Mouse (Mus musculus) lung, postnatal 25 days (tissue): ENCODE measurements around the gene Anks1.

ENCODE experiments used
- DNase-seq: peaks from one replicate; pipeline ENCODE4 v3.0.0; 2022; ENCODE audit warnings: low spot score

Anks1 gene

GRCm38 (mm10) chr17:28050210-28050609, 141.1 kb downstream of the Anks1 start:
- DNase-seq, result peak; percentile 70

DNA sequence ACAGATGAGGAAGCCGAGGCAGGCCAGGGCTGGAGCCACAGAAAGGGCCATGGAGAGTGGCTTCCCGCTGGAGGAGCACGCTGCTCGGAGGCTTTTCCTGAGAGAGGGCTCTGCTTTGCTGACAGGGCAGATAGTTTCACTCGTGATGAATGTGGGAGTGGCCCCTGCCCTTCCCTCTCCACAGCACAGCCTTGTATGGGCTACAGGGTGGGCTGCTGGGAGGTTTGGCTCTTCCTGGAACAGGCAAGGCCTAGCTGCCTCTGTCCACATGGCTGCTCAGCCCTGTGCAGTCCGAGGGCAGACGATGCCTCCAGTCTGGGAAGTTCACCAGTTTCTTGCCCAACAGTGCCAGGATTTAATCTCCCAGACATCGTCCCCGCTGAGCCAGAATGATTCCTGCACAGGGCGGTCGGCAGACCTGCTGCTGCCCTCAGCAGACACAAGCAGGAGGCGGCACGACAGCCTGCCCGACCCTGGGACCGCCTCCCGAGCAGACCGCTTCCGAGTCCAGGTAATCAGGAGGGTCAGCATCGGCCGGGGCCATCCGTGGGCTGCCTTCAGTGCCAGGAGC, 143.3 kb downstream of the Anks1 start:
- no peak for DNase-seq

GRCm38 (mm10) chr17:28058346-28058745, 149.2 kb downstream of the Anks1 start:
- no peak for DNase-seq

GRCm38 (mm10) chr17:28060681-28061080, 151.6 kb downstream of the Anks1 start:
- DNase-seq, result no peak

- DNase-seq, result no peak
Observed at GRCm38 (mm10) chr17:28061472-28061871, 152.4 kb downstream of the Anks1 start.

DNA sequence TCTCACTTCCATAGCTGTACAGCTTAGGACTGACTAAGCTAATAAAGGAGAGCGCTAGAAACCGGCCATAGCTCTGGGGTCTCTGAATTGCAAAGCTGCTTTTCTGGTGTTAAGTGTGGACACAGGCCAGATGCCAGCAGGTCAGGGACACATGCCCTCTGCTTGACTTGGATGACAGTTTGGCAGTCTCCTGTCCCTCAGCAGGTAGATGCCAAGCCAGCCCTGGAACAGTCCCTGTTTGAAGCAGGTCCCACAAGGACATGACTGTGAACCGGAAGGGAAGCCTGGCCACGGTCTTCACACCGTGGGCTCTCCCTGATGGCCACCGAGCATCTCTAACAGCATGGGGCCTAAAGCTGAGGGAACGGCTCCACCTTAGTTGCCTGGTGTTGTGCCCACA, 153.6 kb downstream of the Anks1 start:
- DNase-seq, result no peak

DNA sequence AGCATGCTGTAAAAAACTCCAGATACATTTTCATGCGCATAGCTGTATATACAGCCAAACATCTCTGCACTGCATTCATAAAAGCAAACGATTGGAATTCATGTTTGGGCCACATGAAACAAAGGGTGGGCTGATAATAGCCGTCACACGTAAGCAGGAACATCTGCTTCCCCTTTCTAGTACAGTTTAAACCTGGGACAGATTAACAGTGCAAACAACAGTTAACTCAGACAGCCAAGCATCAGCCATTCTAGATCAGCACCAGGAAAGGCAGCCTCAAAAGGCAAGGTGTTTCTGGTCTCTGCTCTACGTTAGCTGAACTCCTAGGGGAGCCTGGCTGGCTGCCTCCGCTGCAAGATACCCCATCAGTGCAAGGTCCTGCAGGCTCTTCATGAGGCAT, 154.1 kb downstream of the Anks1 start:
- no peak for DNase-seq

- DNase-seq, result no peak
Observed at GRCm38 (mm10) chr17:28067303-28067702, 158.2 kb downstream of the Anks1 start.

DNA sequence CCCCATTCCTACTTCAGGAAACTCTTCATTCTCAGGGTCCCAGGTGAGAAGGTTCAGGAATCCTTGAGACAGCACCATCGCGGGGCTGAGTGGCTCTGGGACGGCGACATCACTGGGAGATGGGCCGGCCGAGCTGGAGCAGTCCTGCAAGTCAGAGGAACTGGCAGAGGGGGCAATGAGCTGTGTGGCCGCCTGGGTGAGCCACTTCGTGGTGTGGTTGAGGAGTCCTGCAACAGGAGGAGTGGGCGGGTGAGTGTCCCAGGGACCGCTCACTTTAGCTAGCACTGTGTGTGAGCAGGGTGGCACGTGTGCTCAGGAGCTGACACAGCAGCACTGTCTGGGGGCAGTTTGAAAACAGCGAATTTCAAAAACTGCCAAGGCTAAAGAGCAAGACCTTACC, 160.3 kb downstream of the Anks1 start:
- no peak for DNase-seq

DNA sequence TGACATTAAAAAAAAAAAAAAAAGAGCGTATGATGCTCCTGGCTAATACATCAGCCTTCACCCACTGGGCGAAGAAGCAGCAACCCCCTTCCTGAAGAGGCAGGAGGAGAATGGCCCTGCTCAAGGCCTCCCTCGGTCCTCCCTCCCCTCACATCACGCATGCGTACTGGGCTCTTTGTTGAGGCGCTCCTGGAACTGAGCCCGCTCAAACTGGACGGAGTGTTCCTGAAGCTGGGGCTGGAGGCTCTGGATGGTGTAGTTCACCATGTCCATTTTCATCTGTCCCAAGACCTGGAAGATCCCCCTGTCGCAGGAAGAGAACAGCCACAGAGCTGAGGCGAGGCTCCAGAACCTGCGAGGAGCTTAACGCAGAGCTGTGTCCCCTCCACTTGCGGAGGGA, 161.2 kb downstream of the Anks1 start:
- no peak for DNase-seq

DNA sequence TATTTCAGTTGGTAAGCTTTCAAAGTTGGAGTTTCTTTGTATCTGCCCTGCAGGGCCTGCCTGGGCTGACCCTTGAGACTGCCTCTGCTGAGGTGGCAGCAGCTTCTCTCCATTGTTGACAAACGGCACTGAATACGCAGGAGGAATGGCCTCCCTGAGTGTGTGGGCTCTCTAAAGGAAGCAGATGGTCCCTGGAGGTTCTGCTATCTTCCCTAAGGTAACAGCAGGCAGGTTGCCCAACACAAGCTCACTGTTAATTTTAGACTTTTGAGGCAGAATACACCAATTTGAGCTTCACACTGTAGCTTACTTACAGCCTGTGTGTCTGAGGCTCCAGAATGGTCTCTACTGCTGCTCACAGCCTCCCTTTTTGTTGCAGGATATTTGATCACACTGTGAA, 163.6 kb downstream of the Anks1 start:
- no peak for DNase-seq

DNA sequence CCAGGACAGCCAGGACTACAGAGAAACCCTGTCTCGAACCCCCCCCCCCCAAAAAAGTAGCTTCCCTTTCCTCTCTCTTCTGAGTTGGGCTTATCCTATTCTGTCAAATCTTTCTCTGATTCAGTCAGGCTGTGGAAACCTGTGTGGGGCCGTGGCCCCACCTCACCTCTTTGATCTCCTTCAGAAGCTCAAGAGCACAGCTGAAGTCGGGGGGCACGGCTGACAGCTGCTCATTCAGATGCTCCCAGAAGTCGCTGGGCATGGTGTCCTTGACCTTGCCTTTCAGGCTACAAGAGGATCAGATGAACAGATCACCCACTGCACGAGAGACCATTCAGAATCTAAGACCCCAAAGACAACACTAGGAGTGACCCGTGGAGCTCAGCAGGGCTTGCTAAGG, 165.4 kb downstream of the Anks1 start:
- no peak for DNase-seq

DNA sequence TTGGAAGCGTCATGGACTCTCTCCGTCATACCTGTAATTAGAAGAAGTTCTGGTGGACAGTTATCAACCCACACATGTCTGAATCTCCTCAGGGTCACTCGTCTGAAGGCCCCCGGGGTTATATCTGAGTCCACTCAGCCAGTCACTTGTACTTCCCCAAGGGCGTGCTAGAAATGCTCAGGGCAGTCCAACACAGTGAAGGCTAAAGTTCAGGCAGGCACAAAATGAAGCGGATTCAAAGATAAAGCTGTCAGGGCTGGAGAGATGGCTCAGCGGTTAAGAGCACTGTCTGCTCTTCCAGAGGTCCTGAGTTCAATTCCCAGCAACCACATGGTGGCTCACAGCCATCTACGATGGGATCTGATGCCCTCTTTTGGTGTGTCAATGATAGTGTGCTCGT, 168.9 kb downstream of the Anks1 start:
- DNase-seq, result no peak

- peak; percentile 85 for DNase-seq
Observed at GRCm38 (mm10) chr17:28079618-28080017, 170.5 kb downstream of the Anks1 start.

DNA sequence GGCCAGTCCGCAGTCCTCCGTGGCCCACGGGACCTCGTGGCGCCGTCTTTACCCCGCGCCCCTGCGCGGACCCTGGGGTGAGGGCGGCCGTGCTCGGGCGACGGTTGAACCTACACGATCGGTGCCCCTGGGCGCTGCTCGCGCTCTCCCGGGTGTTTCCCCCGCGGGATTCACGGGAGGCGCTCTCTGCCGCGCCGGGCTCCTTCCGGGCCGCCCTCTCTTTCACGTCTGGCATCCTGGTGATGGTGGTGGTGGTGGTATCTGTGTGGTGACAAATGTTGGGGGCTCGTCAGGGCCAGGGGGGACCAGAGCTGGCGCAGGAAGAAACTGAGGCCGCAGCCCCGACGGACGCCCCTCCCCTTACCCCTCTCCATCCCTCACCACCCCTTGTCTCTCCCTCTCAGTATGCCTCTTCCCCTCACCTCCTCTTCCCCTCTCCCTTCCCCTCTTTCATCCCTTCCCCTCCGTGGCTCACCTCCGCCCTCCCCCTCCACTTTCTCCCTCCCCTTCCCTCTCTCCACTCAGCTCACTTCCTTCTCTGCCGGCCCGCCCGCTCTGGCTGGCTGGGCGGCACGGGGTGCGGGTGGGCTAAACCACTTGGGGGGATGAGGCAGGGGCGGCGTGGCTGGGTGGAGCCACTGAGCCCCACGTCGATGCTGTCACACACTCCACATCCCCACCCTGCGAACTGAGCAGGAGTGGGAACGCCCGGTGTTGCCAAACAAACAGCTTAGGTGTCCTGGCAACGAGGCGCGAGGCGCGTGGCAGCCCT, 171.1 kb downstream of the Anks1 start, which contains the start of gene Tcp11:
Tcp11 (minus strand) TSS at position 595 of the 772 bp plus-strand sequence.
- DNase-seq, result peak; percentile 77

DNA sequence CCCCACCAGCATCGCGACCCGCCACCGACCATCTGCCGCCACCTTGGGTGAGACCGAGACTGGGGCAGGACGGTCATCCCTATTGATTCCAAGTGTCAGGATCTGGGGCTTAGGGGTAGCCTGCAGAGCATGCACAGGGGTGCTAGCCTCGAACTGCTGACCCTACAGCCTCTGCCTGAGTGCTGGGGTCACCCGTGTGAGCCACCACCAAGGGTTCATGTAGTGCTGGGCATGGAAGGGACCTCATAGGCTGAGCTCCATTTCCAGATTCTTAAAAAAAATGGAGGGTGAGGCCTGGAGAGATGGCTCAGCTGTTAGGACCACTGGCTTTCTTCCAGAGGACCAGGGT, 171.7 kb downstream of the Anks1 start:
- no peak for DNase-seq

DNA sequence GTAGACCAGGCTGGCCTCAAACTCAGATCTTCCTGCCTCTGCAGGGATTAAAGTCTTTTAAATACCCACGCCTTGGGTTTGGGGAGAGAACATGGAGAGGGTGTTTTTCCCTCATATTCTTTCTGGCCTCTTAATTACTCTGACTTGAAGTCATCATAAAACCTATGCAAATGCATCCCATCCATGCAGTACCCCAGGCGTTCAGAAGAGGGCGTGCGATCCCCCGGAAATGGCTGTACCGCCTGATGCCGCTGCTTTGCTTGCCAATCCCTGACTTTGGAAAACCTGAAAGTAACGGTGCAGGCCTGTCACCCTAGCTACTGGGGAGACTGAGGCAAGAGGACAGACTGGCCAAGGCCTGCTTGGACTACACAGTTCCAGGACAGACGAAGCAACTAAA, 172.3 kb downstream of the Anks1 start:
- no peak for DNase-seq

- DNase-seq, result no peak
Observed at GRCm38 (mm10) chr17:28081856-28082255, 172.8 kb downstream of the Anks1 start.

- DNase-seq, result no peak
Observed at GRCm38 (mm10) chr17:28082863-28083262, 173.8 kb downstream of the Anks1 start.

DNA sequence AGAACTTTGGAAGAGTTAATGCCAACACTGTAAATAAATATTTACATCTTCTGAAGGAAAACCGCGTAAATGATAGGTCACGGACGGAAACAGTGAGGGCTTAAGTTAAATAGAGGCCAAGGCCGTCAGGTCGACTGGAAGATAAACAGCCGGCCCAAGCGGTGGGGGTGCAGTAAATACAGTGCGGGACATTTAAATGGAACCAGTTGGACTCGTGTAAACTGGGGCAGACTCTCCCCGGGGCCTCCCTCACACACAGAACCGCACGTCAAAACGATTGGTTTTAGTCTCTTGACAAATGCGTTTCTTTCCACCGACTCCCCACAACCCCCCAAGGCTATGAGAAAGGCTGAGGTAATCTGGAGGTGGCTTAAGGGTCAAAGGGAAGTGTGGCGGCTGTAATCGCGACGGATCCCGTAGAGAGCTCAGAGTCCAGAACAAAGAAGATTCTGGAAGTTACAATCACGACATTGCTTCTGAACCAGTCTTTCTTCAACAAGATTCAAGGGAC, 175.3 kb downstream of the Anks1 start:
- no peak for DNase-seq

DNA sequence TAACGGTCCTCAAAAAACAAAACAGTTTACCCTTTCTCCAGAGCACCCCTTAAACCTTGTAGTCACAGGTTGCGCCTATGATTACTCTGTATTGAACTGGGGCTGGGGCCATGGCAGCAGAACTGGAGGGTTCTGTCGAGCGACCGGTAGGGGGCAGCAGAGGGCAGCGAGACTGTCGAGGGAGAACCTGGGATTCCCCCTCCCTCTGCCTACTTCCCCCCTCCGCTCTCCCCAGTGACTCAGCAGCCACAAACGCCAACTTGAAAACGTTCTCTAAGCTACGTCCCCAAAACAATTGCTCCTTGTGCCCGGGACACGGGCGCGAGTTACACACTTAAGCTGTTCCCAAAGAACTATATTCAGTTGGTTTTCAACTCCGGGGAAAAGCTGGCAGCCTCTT, 175.9 kb downstream of the Anks1 start:
- peak; percentile 90 for DNase-seq

GRCm38 (mm10) chr17:28087430-28087829, 178.3 kb downstream of the Anks1 start:
- DNase-seq, result no peak

- no peak for DNase-seq
Observed at GRCm38 (mm10) chr17:28088718-28089117, 179.6 kb downstream of the Anks1 start.

DNA sequence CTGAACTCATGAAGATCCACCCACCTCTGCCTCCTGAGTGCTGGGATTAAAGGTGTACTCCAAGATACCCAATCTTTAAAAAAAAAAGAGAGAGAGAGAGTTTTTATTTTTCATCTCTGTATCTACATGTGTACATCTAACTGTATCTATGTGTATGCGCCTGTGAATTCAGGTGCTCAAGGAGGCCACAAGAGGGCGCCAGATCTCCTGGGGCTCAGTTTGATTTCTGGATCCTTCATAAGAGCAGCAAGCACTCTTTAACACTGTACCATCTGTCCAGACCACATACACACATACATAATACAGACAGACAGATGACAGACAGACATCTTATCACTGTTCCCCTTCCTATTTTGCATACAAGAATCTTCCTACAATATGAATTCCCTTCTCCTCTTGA, 183.2 kb downstream of the Anks1 start:
- no peak for DNase-seq
